Mouse (Mus musculus) heart, adult 2 months (tissue): Measurements from ENCODE around the gene Gstm4.

Experiments used
- CTCF ChIP-seq: fragments of 200-600 bp; IDR thresholded peaks from 2 replicates; pipeline ENCODE4 v1.8.1; 2022; ENCODE audit warnings: antibody characterized with exemption, mild to moderate bottlenecking, moderate library complexity
- EP300 ChIP-seq: fragments of 200-500 bp; IDR thresholded peaks from 2 replicates; pipeline ENCODE4 v1.6.1; 2011; ENCODE audit warnings: low read depth, low read length, control low read depth; ENCODE audit not compliant: insufficient read depth
- POLR2A ChIP-seq: fragments of 200-500 bp; IDR thresholded peaks from 2 replicates; pipeline ENCODE4 v1.6.1; 2011; ENCODE audit warnings: mild to moderate bottlenecking, low read depth, low read length, control low read depth; ENCODE audit not compliant: insufficient read depth

- TF ChIP-seq CTCF (no peak), EP300 (no peak), POLR2A (no peak)
Observed at GRCm38 (mm10) chr3:107999491-107999890, 45.2 kb downstream of the Gstm4 start.
